Mouse (Mus musculus): ENCODE measurements at regions not wholly inside any gene's neighbourhood (a gene's known extent, or its start where the extent isn't known, plus 50 kb on each side); places are given as distances from the start of the nearest gene placed in this dataset.

- H3ac ChIP-seq (ENCODE audit: control insufficient read depth, insufficient read length, low read depth): no peak overlapping the region
- H3K79me3 ChIP-seq (ENCODE audit: low read depth): no peaks in the 10 kb centered on the region
- H3K4me3 ChIP-seq (ENCODE audit: insufficient read depth, poor library complexity, severe bottlenecking): no peak overlapping the region
- H3K27me3 ChIP-seq (ENCODE audit: control insufficient read depth, insufficient read depth, insufficient read length): no peaks in the 10 kb centered on the region
- H3K79me2 ChIP-seq (ENCODE audit: control insufficient read depth, insufficient read depth): no peaks in the 10 kb centered on the region
- no peaks in the 10 kb centered on the region for H3K36me3 ChIP-seq (ENCODE audit: control insufficient read depth, insufficient read depth)
- no peak for TF ChIP-seq CTCF (IDR thresholded peaks at IDR 0.05; ENCODE audit: control insufficient read depth, insufficient read depth, insufficient read length)
- TF ChIP-seq MYOD1 (IDR thresholded peaks at IDR 0.05; ENCODE audit: control insufficient read depth, insufficient read length, low read depth): no peak
- no peak for TF ChIP-seq USF1 (IDR thresholded peaks at IDR 0.05; ENCODE audit: low read depth)
- no peak for TF ChIP-seq FOSL1 (IDR thresholded peaks at IDR 0.05; ENCODE audit: insufficient read depth, low read length, poor library complexity, severe bottlenecking)
- no peak for TF ChIP-seq MYOG (IDR thresholded peaks at IDR 0.05; ENCODE audit: control insufficient read depth, extremely low read depth, insufficient read length)
- TF ChIP-seq MAX (IDR thresholded peaks at IDR 0.05): no peak
- TF ChIP-seq CEBPB (IDR thresholded peaks at IDR 0.05; ENCODE audit: low read depth): no peak
Measured at GRCm38 (mm10) chr5:44386176-44386575, 159.8 kb upstream of the Tapt1 start.

GRCm38 (mm10) chr5:44383049-44383448 lies 156.6 kb upstream of the Tapt1 start:
- Histone ChIP-seq H3ac (ENCODE audit: control insufficient read depth, insufficient read length, low read depth) (no peak overlapping the region), H3K27me3 (ENCODE audit: control insufficient read depth, insufficient read depth, insufficient read length) (no peaks in the 10 kb centered on the region), H3K79me2 (ENCODE audit: control insufficient read depth, insufficient read depth) (no peaks in the 10 kb centered on the region), H3K79me3 (ENCODE audit: low read depth) (no peaks in the 10 kb centered on the region), H3K36me3 (ENCODE audit: control insufficient read depth, insufficient read depth) (no peaks in the 10 kb centered on the region), H3K4me3 (ENCODE audit: insufficient read depth, poor library complexity, severe bottlenecking) (no peak overlapping the region)
- no peak for TF ChIP-seq MAX (IDR thresholded peaks at IDR 0.05)
- TF ChIP-seq FOSL1 (IDR thresholded peaks at IDR 0.05; ENCODE audit: insufficient read depth, low read length, poor library complexity, severe bottlenecking): no peak
- TF ChIP-seq MYOG (IDR thresholded peaks at IDR 0.05; ENCODE audit: control insufficient read depth, extremely low read depth, insufficient read length): no peak
- TF ChIP-seq MYOD1 (IDR thresholded peaks at IDR 0.05; ENCODE audit: control insufficient read depth, insufficient read length, low read depth): no peak
- TF ChIP-seq CTCF (IDR thresholded peaks at IDR 0.05; ENCODE audit: control insufficient read depth, insufficient read depth, insufficient read length): no peak
- TF ChIP-seq CEBPB (IDR thresholded peaks at IDR 0.05; ENCODE audit: low read depth): no peak
- TF ChIP-seq USF1 (IDR thresholded peaks at IDR 0.05; ENCODE audit: low read depth): no peak

GRCm38 (mm10) chr5:44370006-44370405 lies 143.6 kb upstream of the Tapt1 start:
- TF ChIP-seq USF1 (IDR thresholded peaks at IDR 0.05; ENCODE audit: low read depth) (peak; percentile 86), CTCF (IDR thresholded peaks at IDR 0.05; ENCODE audit: control insufficient read depth, insufficient read depth, insufficient read length) (no peak)
- Histone ChIP-seq H3K27me3 (ENCODE audit: control insufficient read depth, insufficient read depth, insufficient read length) (no peaks in the 10 kb centered on the region), H3K4me3 (ENCODE audit: insufficient read depth, poor library complexity, severe bottlenecking) (no peak overlapping the region), H3K36me3 (ENCODE audit: control insufficient read depth, insufficient read depth) (no peaks in the 10 kb centered on the region), H3K79me2 (ENCODE audit: control insufficient read depth, insufficient read depth) (no peaks in the 10 kb centered on the region), H3ac (ENCODE audit: control insufficient read depth, insufficient read length, low read depth) (no peak overlapping the region), H3K79me3 (ENCODE audit: low read depth) (no peaks in the 10 kb centered on the region)

- H3K79me2 ChIP-seq (ENCODE audit: control insufficient read depth, insufficient read depth): no peaks in the 10 kb centered on the region
- no peaks in the 10 kb centered on the region for H3K36me3 ChIP-seq (ENCODE audit: control insufficient read depth, insufficient read depth)
- no peak for TF ChIP-seq CEBPB (IDR thresholded peaks at IDR 0.05; ENCODE audit: low read depth)
- TF ChIP-seq MYOG (IDR thresholded peaks at IDR 0.05; ENCODE audit: control insufficient read depth, extremely low read depth, insufficient read length): no peak
- TF ChIP-seq FOSL1 (IDR thresholded peaks at IDR 0.05; ENCODE audit: insufficient read depth, low read length, poor library complexity, severe bottlenecking): no peak
- TF ChIP-seq MYOD1 (IDR thresholded peaks at IDR 0.05; ENCODE audit: control insufficient read depth, insufficient read length, low read depth): no peak
- no peak for TF ChIP-seq MAX (IDR thresholded peaks at IDR 0.05)
- no peaks in the 10 kb centered on the region for H3K27me3 ChIP-seq (ENCODE audit: control insufficient read depth, insufficient read depth, insufficient read length)
- H3K4me3 ChIP-seq (ENCODE audit: insufficient read depth, poor library complexity, severe bottlenecking): no peak overlapping the region
- no peaks in the 10 kb centered on the region for H3K79me3 ChIP-seq (ENCODE audit: low read depth)
- H3ac ChIP-seq (ENCODE audit: control insufficient read depth, insufficient read length, low read depth): no peak overlapping the region
Measured at GRCm38 (mm10) chr5:44352324-44352723, 125.9 kb upstream of the Tapt1 start.

- H3K4me3 ChIP-seq (ENCODE audit: insufficient read depth, poor library complexity, severe bottlenecking): no peak overlapping the region
Measured at GRCm38 (mm10) chr5:44341457-44342014, 115.1 kb upstream of the Tapt1 start.

GRCm38 (mm10) chr5:44338662-44339061 lies 112.2 kb upstream of the Tapt1 start:
- Histone ChIP-seq H3ac (ENCODE audit: control insufficient read depth, insufficient read length, low read depth) (no peak overlapping the region), H3K79me2 (ENCODE audit: control insufficient read depth, insufficient read depth) (no peaks in the 10 kb centered on the region)

More at GRCm38 (mm10) chr5:44341457-44342014, 115.1 kb upstream of the Tapt1 start:
- no peaks in the 10 kb centered on the region for H3K27me3 ChIP-seq (ENCODE audit: control insufficient read depth, insufficient read depth, insufficient read length)
- no peaks in the 10 kb centered on the region for H3K79me2 ChIP-seq (ENCODE audit: control insufficient read depth, insufficient read depth)
- TF ChIP-seq FOSL1 (IDR thresholded peaks at IDR 0.05; ENCODE audit: insufficient read depth, low read length, poor library complexity, severe bottlenecking): no peak
- H3K79me3 ChIP-seq (ENCODE audit: low read depth): no peaks in the 10 kb centered on the region
- no peak overlapping the region for H3ac ChIP-seq (ENCODE audit: control insufficient read depth, insufficient read length, low read depth)
- no peaks in the 10 kb centered on the region for H3K36me3 ChIP-seq (ENCODE audit: control insufficient read depth, insufficient read depth)

More at GRCm38 (mm10) chr5:44338662-44339061, 112.2 kb upstream of the Tapt1 start:
- no peak overlapping the region for H3K4me3 ChIP-seq (ENCODE audit: insufficient read depth, poor library complexity, severe bottlenecking)
- no peak for TF ChIP-seq USF1 (IDR thresholded peaks at IDR 0.05; ENCODE audit: low read depth)
- no peak for TF ChIP-seq FOSL1 (IDR thresholded peaks at IDR 0.05; ENCODE audit: insufficient read depth, low read length, poor library complexity, severe bottlenecking)
- no peak for TF ChIP-seq CTCF (IDR thresholded peaks at IDR 0.05; ENCODE audit: control insufficient read depth, insufficient read depth, insufficient read length)
- TF ChIP-seq MYOG (IDR thresholded peaks at IDR 0.05; ENCODE audit: control insufficient read depth, extremely low read depth, insufficient read length): no peak
- no peak for TF ChIP-seq MAX (IDR thresholded peaks at IDR 0.05)
- no peak for TF ChIP-seq MYOD1 (IDR thresholded peaks at IDR 0.05; ENCODE audit: control insufficient read depth, insufficient read length, low read depth)
- TF ChIP-seq CEBPB (IDR thresholded peaks at IDR 0.05; ENCODE audit: low read depth): no peak
- H3K36me3 ChIP-seq (ENCODE audit: control insufficient read depth, insufficient read depth): no peaks in the 10 kb centered on the region
- H3K27me3 ChIP-seq (ENCODE audit: control insufficient read depth, insufficient read depth, insufficient read length): no peaks in the 10 kb centered on the region
- H3K79me3 ChIP-seq (ENCODE audit: low read depth): no peaks in the 10 kb centered on the region

Data from C2C12 (cell line).